Mouse (Mus musculus) layer of hippocampus, adult 2 months (tissue): ENCODE data around the gene Dynlt1a. TPM values are rescaled to one million over a fixed set of nuclear protein-coding genes. Genes with fewer than 3 reads are reported as not detected.
"Not testable (repeated sequence)": the region's sequence is repeated elsewhere in the genome, so short reads cannot be mapped to it uniquely, and the experiment has no call there.

Experiments used
- DNase-seq, 2 experiments: peaks; one replicate each; pipeline ENCODE4 v3.0.0; 2022; ENCODE audit warnings: low spot score in 2 of 2
- H3K27ac ChIP-seq: fragments of 200-600 bp; 2 replicates; pipeline ENCODE4 v1.8.1; 2022
- H3K4me3 ChIP-seq: fragments of 200-600 bp; 2 replicates; pipeline ENCODE4 v1.8.1; 2022; ENCODE audit warnings: mild to moderate bottlenecking
- long read RNA-seq, 2 experiments: library from polyadenylated mRNA; stranded (forward); transcript quantifications; one replicate each; pipeline ENCODE4 v2.0.0; 2021; ENCODE audit warnings: borderline mapping rate in 2 of 2
- total RNA-seq, 2 experiments: library from RNA; stranded (reverse); gene quantifications; 2 replicates each; pipeline ENCODE4 v1.2.3; 2021

The Dynlt1a gene
- 10 to 100 TPM in 1 of 2 experiments, 1 to 10 TPM in 1; 9.4 to 10.3 TPM for total RNA-seq
- long read RNA-seq, experiment 1, partial matches to known transcripts, result 4 of 14 reads
- long read RNA-seq, experiment 1, other reads (novel, unspliced or antisense), result 10 of 14 reads
- long read RNA-seq, experiment 2, partial matches to known transcripts, result 1 of 8 reads
- long read RNA-seq, experiment 2, other reads (novel, unspliced or antisense), result 7 of 8 reads

- Histone ChIP-seq H3K27ac (peak within 1 kb of the TSS; percentile 16), H3K4me3 (peak within 1 kb of the TSS; percentile 35)
- DNase-seq, result peak; percentile 90 to 92
Measured at GRCm38 (mm10) chr17:6317339-6317985, at the start of gene Dynlt1a. Gene Dynlt1a, minus strand, starts transcription at chr17:6317500.

GRCm38 (mm10) chr17:6355256-6355655 is 38.0 kb upstream of the Dynlt1a start:
- DNase-seq, H3K4me3 ChIP-seq, H3K27ac ChIP-seq: not testable (repeated sequence)

GRCm38 (mm10) chr17:6342606-6343294 is 25.4 kb upstream of the Dynlt1a start:
- H3K27ac ChIP-seq, DNase-seq, H3K4me3 ChIP-seq: not testable (repeated sequence)

- H3K4me3 ChIP-seq, H3K27ac ChIP-seq, DNase-seq: not testable (repeated sequence)
Measured at GRCm38 (mm10) chr17:6328997-6329396, 11.7 kb upstream of the Dynlt1a start.

GRCm38 (mm10) chr17:6327554-6327953 is 10.3 kb upstream of the Dynlt1a start:
- DNase-seq, H3K27ac ChIP-seq, H3K4me3 ChIP-seq: not testable (repeated sequence)

- not testable (repeated sequence) for H3K4me3 ChIP-seq, H3K27ac ChIP-seq, DNase-seq
Measured at GRCm38 (mm10) chr17:6325543-6325942, 8.2 kb upstream of the Dynlt1a start.

- not testable (repeated sequence) for H3K4me3 ChIP-seq, DNase-seq, H3K27ac ChIP-seq
Measured at GRCm38 (mm10) chr17:6325021-6325420, 7.7 kb upstream of the Dynlt1a start.

GRCm38 (mm10) chr17:6321778-6322101 is 4.4 kb upstream of the Dynlt1a start:
- not testable (repeated sequence) for DNase-seq, H3K4me3 ChIP-seq, H3K27ac ChIP-seq

GRCm38 (mm10) chr17:6321081-6321777 is 3.9 kb upstream of the Dynlt1a start:
- DNase-seq, result not testable (repeated sequence)
- H3K27ac ChIP-seq, result peak overlapping the region; percentile 77
- peak overlapping the region; percentile 49 for H3K4me3 ChIP-seq

- DNase-seq, result peak in 1 of 2 experiments; percentile 45
- not testable (repeated sequence) for H3K27ac ChIP-seq
- peak overlapping the region; percentile 35 for H3K4me3 ChIP-seq
Measured at GRCm38 (mm10) chr17:6316379-6317126, 747 bp downstream of the Dynlt1a start.

GRCm38 (mm10) chr17:6315706-6316105 is 1.6 kb downstream of the Dynlt1a start:
- H3K4me3 ChIP-seq, H3K27ac ChIP-seq, DNase-seq: not testable (repeated sequence)

GRCm38 (mm10) chr17:6314493-6314892 is 2.8 kb downstream of the Dynlt1a start:
- H3K4me3 ChIP-seq, H3K27ac ChIP-seq, DNase-seq: not testable (repeated sequence)

GRCm38 (mm10) chr17:6312755-6313154 is 4.5 kb downstream of the Dynlt1a start:
- not testable (repeated sequence) for H3K27ac ChIP-seq, H3K4me3 ChIP-seq, DNase-seq

GRCm38 (mm10) chr17:6311716-6312115 is 5.6 kb downstream of the Dynlt1a start:
- not testable (repeated sequence) for H3K4me3 ChIP-seq, DNase-seq, H3K27ac ChIP-seq

GRCm38 (mm10) chr17:6306503-6306902 is 10.8 kb downstream of the Dynlt1a start:
- not testable (repeated sequence) for DNase-seq, H3K4me3 ChIP-seq, H3K27ac ChIP-seq

- not testable (repeated sequence) for H3K4me3 ChIP-seq, DNase-seq, H3K27ac ChIP-seq
Measured at GRCm38 (mm10) chr17:6305656-6306270, 11.5 kb downstream of the Dynlt1a start.

- H3K27ac ChIP-seq, result not testable (repeated sequence)
Measured at GRCm38 (mm10) chr17:6304891-6305290, 12.4 kb downstream of the Dynlt1a start.

More at GRCm38 (mm10) chr17:6304891-6305290, 12.4 kb downstream of the Dynlt1a start:
- not testable (repeated sequence) for H3K4me3 ChIP-seq, DNase-seq
